Mouse (Mus musculus): ENCODE results near the gene Galnt17.

DNA sequence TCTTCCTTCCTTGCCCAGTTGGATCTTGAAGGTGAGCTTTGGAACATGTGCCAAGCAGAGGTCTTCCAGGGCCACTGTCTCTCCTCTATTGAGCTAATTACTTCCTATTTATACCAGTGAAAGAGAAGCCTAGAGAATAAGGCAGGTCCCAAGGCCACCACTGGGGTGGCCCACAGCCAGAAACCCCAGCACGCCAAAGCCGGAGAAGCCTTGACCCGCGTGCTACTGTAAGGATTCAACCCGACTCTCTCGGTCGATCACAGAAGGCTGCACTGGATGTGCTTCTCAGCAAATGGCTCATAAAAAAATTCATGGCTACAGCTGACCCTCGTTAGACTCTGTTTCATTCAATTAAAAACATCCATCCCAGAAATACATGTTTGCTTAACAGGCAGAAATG, 71.4 kb downstream of the Galnt17 start:
- TF ChIP-seq CTCF (IDR thresholded peaks at IDR 0.05; ENCODE audit: low read depth, low read length) (no peak), POLR2A (IDR thresholded peaks at IDR 0.05; ENCODE audit: insufficient read depth, low read length) (no peak)
